Mouse (Mus musculus) limb, embryonic 12.5 days (tissue): ENCODE measurements at regions not wholly inside any gene's neighbourhood (a gene's known extent, or its start where the extent isn't known, plus 50 kb on each side); places are given as distances from the start of the nearest gene placed in this dataset.
A peak's percentile ranks its signal among the peaks of the same experiment; 100 is the strongest.
"Not testable (repeated sequence)": the region's sequence is repeated elsewhere in the genome, so short reads cannot be mapped to it uniquely, and the experiment has no call there.

Source experiments
- ATAC-seq: fragments of 200-750 bp; cut with Nextera tagmentation; 2 replicates; pipeline ENCODE4 v1.8.0; 2017; ENCODE audit warnings: low read depth, moderate TSS enrichment; ENCODE audit not compliant: insufficient number of reproducible peaks, insufficient read depth, low FRiP score, low TSS enrichment
- H3K27ac ChIP-seq: fragments of 300-500 bp; sonication (generic); 2 replicates; pipeline ENCODE4 v1.5.1; 2016; ENCODE audit warnings: mild to moderate bottlenecking, moderate library complexity
- H3K27me3 ChIP-seq: fragments of 300-500 bp; sonication (generic); 2 replicates; pipeline ENCODE4 v1.6.1; 2016; ENCODE audit warnings: mild to moderate bottlenecking, moderate library complexity
- H3K36me3 ChIP-seq: fragments of 300-500 bp; sonication (generic); 2 replicates; pipeline ENCODE4 v1.6.1; 2016; ENCODE audit warnings: mild to moderate bottlenecking, moderate library complexity
- H3K4me1 ChIP-seq: fragments of 300-500 bp; sonication (generic); replicated peaks from 2 replicates; pipeline ENCODE4 v1.6.1; 2016
- H3K4me2 ChIP-seq: fragments of 300-500 bp; sonication (generic); 2 replicates; pipeline ENCODE4 v1.6.1; 2016; ENCODE audit warnings: mild to moderate bottlenecking, moderate library complexity
- H3K4me3 ChIP-seq: fragments of 300-500 bp; sonication (generic); replicated peaks from 2 replicates; pipeline ENCODE4 v1.5.1; 2016; ENCODE audit warnings: mild to moderate bottlenecking
- H3K9ac ChIP-seq: fragments of 300-500 bp; sonication (generic); replicated peaks from 2 replicates; pipeline ENCODE4 v1.6.1; 2016; ENCODE audit warnings: mild to moderate bottlenecking, moderate library complexity
- H3K9me3 ChIP-seq: fragments of 300-500 bp; sonication (generic); 2 replicates; pipeline ENCODE4 v1.6.1; 2016; ENCODE audit warnings: mild to moderate bottlenecking, moderate library complexity
- WGBS: fragments of 180-500 bp; shearing (Covaris S2); methylation state at CpG from one replicate; pipeline ENCODE4 v1.1.7; 2016; 5-methylcytosine and 5-hydroxymethylcytosine counted together

DNA sequence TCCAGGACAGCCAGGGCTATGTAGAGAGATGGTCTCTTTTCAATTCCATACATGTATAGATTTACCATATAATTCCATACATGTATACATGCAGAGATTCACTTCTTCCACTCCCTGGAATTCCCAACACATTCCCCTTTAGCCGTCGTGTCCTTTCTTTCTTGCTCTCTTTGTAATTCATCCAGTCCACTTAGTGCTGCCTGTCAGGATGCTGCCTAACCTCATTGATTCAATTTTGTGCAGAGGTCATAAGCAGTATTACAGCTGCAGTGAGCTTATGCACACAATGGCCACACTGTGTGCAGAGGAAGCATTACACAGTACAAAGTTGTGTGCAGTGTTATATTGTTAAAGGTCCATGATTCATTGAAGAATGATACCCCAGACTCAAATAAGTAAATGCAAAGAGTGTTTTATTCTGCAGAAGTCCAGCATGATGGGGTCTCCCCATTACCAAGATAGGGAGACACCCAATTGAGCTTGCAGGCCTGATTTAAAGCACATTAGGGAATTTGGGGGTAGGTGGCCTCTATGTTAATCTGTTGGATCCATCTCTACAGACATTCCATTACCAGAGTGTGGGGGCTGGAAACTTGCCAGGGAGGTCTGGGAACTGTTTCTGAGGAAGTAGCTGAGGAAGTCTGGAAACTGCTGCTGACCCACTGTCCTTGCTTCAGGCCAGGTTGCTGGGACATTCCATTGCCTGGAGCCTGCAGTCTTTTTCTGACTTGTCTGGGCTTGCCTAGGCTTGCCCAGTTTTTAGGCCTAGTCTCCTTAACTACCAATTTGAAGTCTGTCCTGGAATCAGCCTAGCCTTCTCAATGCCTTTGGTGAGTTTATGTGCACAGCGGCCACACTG is 72.8 kb downstream of the Fam161a start:
- no peak overlapping the region for H3K4me3 ChIP-seq
- no peak for ATAC-seq
- H3K4me1 ChIP-seq: no peaks in the 10 kb centered on the region
- no peaks in the 10 kb centered on the region for H3K9me3 ChIP-seq
- no peak overlapping the region for H3K9ac ChIP-seq
- no peak overlapping the region for H3K27ac ChIP-seq
- H3K27me3 ChIP-seq: no peaks in the 10 kb centered on the region
- H3K36me3 ChIP-seq: no peaks in the 10 kb centered on the region
- WGBS: 77% methylated on average over 3 of the region's 3 CpGs
- H3K4me2 ChIP-seq: no peak overlapping the region

GRCm38 (mm10) chr11:23081616-23082015 is 74.3 kb downstream of the Fam161a start:
- H3K4me1 ChIP-seq: no peaks in the 10 kb centered on the region
- H3K27me3 ChIP-seq: no peaks in the 10 kb centered on the region
- no peak overlapping the region for H3K4me2 ChIP-seq
- no peak for ATAC-seq
- H3K36me3 ChIP-seq: no peaks in the 10 kb centered on the region
- H3K27ac ChIP-seq: no peak overlapping the region
- no peak overlapping the region for H3K9ac ChIP-seq
- 68% methylated on average over 4 of the region's 4 CpGs for WGBS
- H3K4me3 ChIP-seq: no peak overlapping the region
- no peaks in the 10 kb centered on the region for H3K9me3 ChIP-seq

- WGBS: 76% methylated on average over 2 of the region's 2 CpGs
- not testable (repeated sequence) for H3K36me3 ChIP-seq, ATAC-seq, H3K4me1 ChIP-seq, H3K27ac ChIP-seq, H3K4me2 ChIP-seq, H3K4me3 ChIP-seq, H3K9ac ChIP-seq, H3K27me3 ChIP-seq, H3K9me3 ChIP-seq
These were observed 76.5 kb downstream of the Fam161a start for GRCm38 (mm10) chr11:23083811-23084210.

DNA sequence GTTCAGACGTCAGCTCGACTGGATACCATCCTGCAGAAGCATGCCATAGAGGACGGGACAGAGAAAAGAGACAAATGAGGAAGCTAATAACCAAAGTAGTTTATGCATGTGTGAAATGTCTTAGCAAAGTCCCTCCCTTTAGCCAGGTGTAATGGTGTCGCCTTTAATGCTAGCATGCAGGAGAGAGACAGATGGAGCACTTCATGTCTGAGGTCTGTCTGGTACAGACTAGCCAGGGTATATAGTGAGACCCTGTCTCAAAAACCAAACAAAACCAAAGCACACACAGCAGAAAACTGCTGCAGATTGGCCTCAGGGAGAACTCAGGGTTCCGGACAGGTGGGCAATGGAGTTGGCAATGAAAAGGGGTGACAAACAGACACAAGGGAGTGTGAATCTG is 88.0 kb downstream of the Fam161a start:
- WGBS: 62% methylated on average over 5 of the region's 5 CpGs
- H3K27ac ChIP-seq: no peak overlapping the region

DNA sequence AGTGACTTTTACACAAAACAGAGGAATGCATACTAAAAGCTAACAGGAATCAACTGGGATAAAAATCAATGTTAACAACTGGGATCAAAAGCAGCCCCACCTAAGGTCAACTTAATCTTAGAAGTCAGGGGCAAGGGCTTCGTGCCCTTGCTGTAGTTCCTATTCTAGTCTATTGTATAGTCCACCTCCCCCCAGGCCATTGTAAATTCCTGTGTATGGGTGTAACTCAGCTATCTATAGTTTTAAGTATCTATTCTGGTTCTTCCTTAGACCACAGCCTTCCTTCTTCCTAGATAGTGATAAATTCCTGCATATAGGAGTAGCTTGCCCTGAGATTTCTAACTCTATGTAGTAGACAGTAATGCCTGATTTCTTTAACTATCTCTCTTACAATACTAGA is 88.4 kb downstream of the Fam161a start:
- H3K36me3 ChIP-seq, H3K4me3 ChIP-seq, H3K9me3 ChIP-seq, H3K4me1 ChIP-seq, H3K9ac ChIP-seq, H3K4me2 ChIP-seq, H3K27me3 ChIP-seq, ATAC-seq, H3K27ac ChIP-seq: not testable (repeated sequence)
- 59% methylated on average over 1 of the region's 1 CpGs for WGBS

More for the DNA sequence above, 88.0 kb downstream of the Fam161a start:
- ATAC-seq: no peak
- Histone ChIP-seq H3K9ac (no peak overlapping the region), H3K4me3 (no peak overlapping the region), H3K9me3 (no peaks in the 10 kb centered on the region; the same call in 1 of the 2 replicates), H3K27me3 (no peaks in the 10 kb centered on the region), H3K36me3 (no peaks in the 10 kb centered on the region), H3K4me2 (no peak overlapping the region), H3K4me1 (no peaks in the 10 kb centered on the region)

- 83% methylated on average over 2 of the region's 2 CpGs for WGBS
- H3K27ac ChIP-seq: no peak overlapping the region
These were observed 89.3 kb downstream of the Fam161a start for GRCm38 (mm10) chr11:23096451-23097222.

GRCm38 (mm10) chr11:23097223-23097490 is 89.8 kb downstream of the Fam161a start:
- H3K36me3 ChIP-seq: no peaks in the 10 kb centered on the region
- H3K4me2 ChIP-seq: no peak overlapping the region
- WGBS: 87% methylated on average over 2 of the region's 2 CpGs
- H3K4me1 ChIP-seq: no peaks in the 10 kb centered on the region
- H3K9me3 ChIP-seq: no peaks in the 10 kb centered on the region; the same call in 1 of the 2 replicates
- no peak for ATAC-seq
- H3K27me3 ChIP-seq: no peaks in the 10 kb centered on the region
- no peak overlapping the region for H3K9ac ChIP-seq
- H3K27ac ChIP-seq: no peak overlapping the region
- H3K4me3 ChIP-seq: no peak overlapping the region

More at GRCm38 (mm10) chr11:23096451-23097222, 89.3 kb downstream of the Fam161a start:
- Histone ChIP-seq H3K4me2 (no peak overlapping the region), H3K4me3 (no peak overlapping the region), H3K9me3 (no peaks in the 10 kb centered on the region; the same call in 1 of the 2 replicates), H3K27me3 (no peaks in the 10 kb centered on the region), H3K9ac (no peak overlapping the region), H3K36me3 (no peaks in the 10 kb centered on the region), H3K4me1 (no peaks in the 10 kb centered on the region)
- ATAC-seq: no peak

- H3K9ac ChIP-seq: no peak overlapping the region
- H3K4me1 ChIP-seq: no peaks in the 10 kb centered on the region
- H3K4me2 ChIP-seq: no peak overlapping the region
- no peak overlapping the region for H3K27ac ChIP-seq
- WGBS: 79% methylated on average over 9 of the region's 9 CpGs
- peaks cover 12% of the 10 kb centered on the region; the same call in 1 of the 2 replicates for H3K9me3 ChIP-seq
- H3K4me3 ChIP-seq: no peak overlapping the region
- H3K36me3 ChIP-seq: no peaks in the 10 kb centered on the region
- no peaks in the 10 kb centered on the region for H3K27me3 ChIP-seq
- no peak for ATAC-seq
These were observed 107.3 kb downstream of the Fam161a start for GRCm38 (mm10) chr11:23114636-23115035.

GRCm38 (mm10) chr11:23120533-23121210 is 113.3 kb downstream of the Fam161a start:
- H3K4me2 ChIP-seq: no peak overlapping the region
- H3K27me3 ChIP-seq: no peaks in the 10 kb centered on the region
- no peak for ATAC-seq
- H3K4me3 ChIP-seq: no peak overlapping the region
- no peaks in the 10 kb centered on the region for H3K36me3 ChIP-seq
- no peak overlapping the region for H3K27ac ChIP-seq
- no peaks in the 10 kb centered on the region for H3K4me1 ChIP-seq
- no peak overlapping the region for H3K9ac ChIP-seq
- no peaks in the 10 kb centered on the region for H3K9me3 ChIP-seq
- 86% methylated on average over 11 of the region's 11 CpGs for whole genome bisulfite sequencing

DNA sequence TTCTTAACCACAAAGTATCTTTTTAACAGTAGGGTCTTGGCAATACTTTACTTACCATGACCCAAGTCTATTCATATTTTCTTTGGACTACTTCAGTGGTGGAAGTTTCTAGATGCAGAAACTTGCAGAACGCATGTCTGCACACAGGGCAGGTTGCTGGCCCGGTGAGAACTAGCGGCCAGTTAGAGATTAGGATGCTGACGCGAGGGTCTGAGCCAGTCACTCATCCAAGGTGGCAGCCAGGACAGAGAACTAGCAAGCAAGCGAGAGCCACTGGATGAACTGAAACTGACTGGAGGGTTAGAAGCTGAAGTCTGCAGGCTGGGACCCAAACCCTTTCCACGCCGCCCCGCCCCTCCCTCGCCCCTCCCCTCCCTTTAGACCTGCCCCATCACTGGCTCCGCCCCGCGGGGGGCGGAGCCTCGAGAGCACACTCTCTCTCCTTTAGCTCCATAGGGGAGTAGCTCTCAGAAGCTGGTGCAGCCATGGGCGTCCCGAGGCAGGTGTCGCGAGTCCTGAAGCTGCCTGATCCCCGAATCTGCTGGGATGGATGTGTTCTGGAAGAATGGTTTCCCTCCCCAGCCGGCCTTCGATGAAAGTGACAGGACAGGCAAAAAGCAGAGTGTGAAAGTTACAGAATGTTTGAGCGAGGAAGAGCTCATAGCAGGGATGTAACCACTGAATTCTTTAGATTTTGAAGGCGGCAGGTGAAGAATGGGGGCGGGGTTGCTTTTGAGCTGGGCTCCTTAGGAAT is 117.0 kb downstream of the Fam161a start:
- Histone ChIP-seq H3K27ac (no peak overlapping the region), H3K36me3 (no peaks in the 10 kb centered on the region), H3K27me3 (no peaks in the 10 kb centered on the region), H3K9ac (no peak overlapping the region; the same call in 1 of the 2 replicates), H3K4me3 (peak overlapping the region; percentile 34), H3K4me2 (peak overlapping the region; percentile 61), H3K4me1 (no peaks in the 10 kb centered on the region), H3K9me3 (no peaks in the 10 kb centered on the region)
- ATAC-seq: peak; percentile 84
- 5% methylated on average over 24 of the region's 25 CpGs for WGBS

- Histone ChIP-seq H3K27me3 (no peaks in the 10 kb centered on the region), H3K36me3 (no peaks in the 10 kb centered on the region), H3K4me3 (no peak overlapping the region), H3K4me2 (no peak overlapping the region), H3K9ac (no peak overlapping the region), H3K27ac (no peak overlapping the region), H3K4me1 (no peaks in the 10 kb centered on the region), H3K9me3 (0 out of 2 replicates have a peak, but pooled peaks cover 4% of the 10 kb centered on the region)
- 39% methylated on average over 1 of the region's 1 CpGs for WGBS
- no peak for ATAC-seq
These were observed 123.8 kb downstream of the Fam161a start for GRCm38 (mm10) chr11:23131122-23131521.
